Mouse (Mus musculus) NIH3T3 (cell line): ENCODE data around the gene Rassf5.

Source experiments
- DNase-seq: peaks from one replicate; pipeline ENCODE4 v3.0.0-alpha.2; 2012; ENCODE audit warnings: low read depth

Gene Rassf5

GRCm38 (mm10) chr1:131245089-131245856 is at the start of gene Rassf5:
Gene Rassf5 (minus strand): TSS chr1:131245258.
- peak; percentile 80 for DNase-seq

DNA sequence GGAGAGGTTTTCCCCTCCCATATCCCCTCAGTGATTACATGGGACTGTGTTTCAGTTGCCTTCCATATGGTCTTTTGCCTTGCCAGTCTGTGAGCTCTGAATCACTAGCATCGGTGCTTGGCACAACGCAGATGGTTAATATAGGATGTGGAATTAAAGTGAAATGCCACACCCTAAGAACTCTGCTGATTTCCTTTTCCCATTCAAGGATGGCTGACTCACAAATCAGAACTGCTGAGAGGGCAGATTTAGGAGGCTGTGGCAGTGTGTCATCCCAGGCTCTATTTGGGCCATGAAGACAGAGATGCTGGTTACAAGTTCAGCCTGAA is 48.8 kb upstream of the Rassf5 start:
- peak; percentile 68 for DNase-seq

DNA sequence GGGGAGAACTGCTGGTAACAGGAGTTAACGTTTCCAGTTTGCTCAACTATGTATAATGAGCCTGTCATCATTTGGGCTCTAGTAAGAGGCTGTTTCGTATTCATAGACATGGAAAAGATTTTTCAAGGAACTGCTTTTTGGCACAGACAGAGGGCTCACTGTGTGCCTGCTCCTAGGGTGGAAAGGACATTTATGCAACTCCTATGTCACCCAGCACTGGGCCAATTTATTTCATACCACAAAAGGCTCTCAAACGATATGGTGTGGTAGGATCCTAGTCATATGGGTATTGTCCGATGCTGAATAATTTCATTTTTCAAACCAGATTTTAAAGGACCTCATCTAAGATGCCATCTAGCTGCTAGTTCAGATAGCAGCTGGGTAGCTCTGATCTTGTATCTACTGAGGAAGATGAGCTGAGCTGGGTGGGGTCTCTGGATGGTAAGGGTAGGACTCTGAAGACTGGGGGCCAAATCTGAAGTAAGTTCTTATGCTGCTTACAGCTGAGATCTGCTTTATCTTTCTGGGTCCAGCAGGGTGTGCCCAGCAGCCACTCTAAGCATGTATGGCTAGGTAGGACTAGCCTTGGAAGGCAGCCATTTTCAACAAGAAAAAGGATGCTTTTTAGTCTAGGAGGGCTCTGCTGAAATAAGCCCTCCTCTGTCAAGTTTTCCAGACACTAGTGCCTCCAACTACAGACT is 48.3 kb upstream of the Rassf5 start:
- DNase-seq: peak; percentile 56

DNA sequence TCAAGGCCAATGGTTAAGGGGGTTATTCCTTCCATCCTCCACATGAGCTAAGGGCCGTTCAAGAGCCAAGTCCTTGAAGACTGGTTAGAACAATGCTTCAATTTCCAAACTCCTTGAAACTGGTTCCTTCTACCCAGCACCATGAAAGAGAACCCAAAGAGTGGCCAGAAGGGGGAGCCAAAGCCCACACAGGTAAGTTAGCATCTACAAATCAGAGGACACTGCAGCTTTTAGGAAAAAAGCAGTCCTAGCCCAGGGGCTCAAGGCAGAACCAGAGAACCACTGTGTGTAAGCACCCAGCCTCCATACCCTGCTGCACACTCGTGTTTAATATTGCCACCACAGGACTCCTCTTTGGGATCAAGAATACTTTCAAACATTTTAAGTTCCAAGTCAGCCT is 45.6 kb upstream of the Rassf5 start:
- peak; percentile 84 for DNase-seq

- DNase-seq: no peak
These were observed 43.9 kb upstream of the Rassf5 start for GRCm38 (mm10) chr1:131288938-131289337.

GRCm38 (mm10) chr1:131287267-131287666 is 42.2 kb upstream of the Rassf5 start:
- no peak for DNase-seq

DNA sequence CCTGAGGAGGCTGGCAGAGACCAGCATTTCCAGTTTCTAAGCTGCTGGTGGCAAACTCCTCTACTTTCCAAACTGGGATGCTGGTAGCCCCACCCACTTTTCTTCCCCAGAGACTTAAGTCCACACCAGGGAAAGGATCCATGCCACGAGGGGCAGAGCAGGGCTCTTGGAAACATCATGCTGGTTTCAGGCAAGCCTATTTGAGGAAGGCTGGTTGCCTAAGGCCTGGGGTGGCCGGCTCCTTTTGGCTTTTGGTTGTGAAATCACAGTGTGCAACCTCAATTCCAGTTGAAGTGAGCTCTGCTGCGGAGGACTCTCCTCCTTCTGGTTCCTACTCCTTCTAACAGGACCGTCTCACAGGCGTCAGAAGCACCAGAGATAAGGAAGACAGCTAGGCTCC is 41.7 kb upstream of the Rassf5 start:
- peak; percentile 61 for DNase-seq

DNA sequence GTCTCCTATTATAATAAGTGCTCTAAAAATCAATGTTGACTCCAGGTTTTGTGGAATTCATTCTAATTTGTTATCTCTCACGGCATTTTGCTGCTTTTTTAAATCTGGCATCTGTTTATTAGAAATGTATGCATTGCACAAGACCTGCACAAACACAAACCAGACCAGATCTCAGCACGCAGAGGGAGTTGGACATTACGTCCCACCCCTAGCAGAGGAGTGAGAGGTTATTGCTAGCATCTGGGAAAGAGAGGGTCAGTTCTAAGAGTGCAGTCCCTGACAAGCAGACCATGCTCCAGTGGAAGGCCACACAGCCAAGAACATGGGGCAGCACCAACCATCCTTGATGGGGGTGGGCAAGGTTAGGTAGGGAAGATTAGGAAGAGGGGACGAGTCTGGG is 39.6 kb upstream of the Rassf5 start:
- no peak for DNase-seq

GRCm38 (mm10) chr1:131284167-131284566 is 39.1 kb upstream of the Rassf5 start:
- no peak for DNase-seq

- no peak for DNase-seq
These were observed 36.7 kb upstream of the Rassf5 start for GRCm38 (mm10) chr1:131281731-131282130.

GRCm38 (mm10) chr1:131280280-131280679 is 35.2 kb upstream of the Rassf5 start:
- DNase-seq: no peak

DNA sequence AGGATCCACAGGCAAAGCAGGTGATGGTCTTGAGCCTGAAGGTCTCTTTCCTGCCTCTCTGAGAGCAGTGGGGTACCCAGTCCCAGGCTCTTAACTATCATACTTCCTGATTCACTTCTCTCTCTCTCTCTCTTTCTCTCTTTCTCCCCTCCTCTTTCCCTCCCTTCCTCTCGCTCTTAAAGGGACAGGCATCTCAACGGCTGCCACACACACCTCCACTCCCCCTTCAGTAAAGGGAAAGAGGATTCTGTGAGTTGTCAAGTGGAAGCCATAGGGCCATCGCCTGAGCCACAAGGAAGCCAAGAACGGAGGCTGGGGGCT is 34.4 kb upstream of the Rassf5 start, which contains the start of gene Ikbke:
Gene Ikbke, minus strand, starts transcription at position 151 of the 321 bp plus-strand sequence.
- DNase-seq: peak; percentile 61

- DNase-seq: peak; percentile 45
These were observed 33.8 kb upstream of the Rassf5 start for GRCm38 (mm10) chr1:131278606-131279455.

DNA sequence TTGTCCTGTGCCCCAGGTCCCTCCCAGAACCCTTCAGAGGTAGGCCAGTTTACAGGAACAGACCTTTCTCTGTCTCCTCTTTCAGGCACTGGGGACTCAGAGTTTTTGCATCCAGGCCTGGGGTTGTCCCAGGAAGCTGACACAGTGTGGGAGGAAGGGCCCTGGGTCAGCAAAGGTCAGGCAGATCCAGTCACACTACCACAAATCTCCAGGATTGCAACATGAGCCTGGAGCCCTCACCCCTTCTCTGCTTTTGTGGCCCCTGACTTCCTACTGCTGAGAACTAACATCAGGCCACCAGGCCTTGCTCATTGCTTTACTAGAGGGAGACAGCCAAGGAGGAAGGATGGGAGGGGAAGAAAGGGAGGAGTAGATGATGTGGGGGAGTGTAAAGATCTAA is 31.8 kb upstream of the Rassf5 start:
- no peak for DNase-seq

DNA sequence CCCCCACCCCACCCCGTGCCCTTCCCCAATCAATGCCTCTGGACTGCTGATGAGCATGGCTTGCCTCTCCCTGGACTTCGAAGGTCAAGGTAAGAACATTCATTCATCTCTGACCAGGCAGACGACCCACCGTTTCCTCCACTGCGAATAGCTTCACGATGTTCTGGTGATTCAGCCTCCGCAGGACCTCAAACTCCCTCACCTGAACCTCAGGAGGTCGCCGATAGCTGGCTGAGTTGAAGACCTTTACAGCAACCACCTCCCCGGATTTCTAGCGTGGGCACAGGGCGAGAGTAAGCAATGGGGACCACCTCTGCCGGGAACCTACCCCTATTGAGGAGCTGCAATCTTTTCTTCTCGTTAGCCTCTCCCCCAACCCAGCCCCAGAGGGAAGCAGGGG is 30.5 kb upstream of the Rassf5 start:
- no peak for DNase-seq

- no peak for DNase-seq
These were observed 29.9 kb upstream of the Rassf5 start for GRCm38 (mm10) chr1:131274725-131275539.

DNA sequence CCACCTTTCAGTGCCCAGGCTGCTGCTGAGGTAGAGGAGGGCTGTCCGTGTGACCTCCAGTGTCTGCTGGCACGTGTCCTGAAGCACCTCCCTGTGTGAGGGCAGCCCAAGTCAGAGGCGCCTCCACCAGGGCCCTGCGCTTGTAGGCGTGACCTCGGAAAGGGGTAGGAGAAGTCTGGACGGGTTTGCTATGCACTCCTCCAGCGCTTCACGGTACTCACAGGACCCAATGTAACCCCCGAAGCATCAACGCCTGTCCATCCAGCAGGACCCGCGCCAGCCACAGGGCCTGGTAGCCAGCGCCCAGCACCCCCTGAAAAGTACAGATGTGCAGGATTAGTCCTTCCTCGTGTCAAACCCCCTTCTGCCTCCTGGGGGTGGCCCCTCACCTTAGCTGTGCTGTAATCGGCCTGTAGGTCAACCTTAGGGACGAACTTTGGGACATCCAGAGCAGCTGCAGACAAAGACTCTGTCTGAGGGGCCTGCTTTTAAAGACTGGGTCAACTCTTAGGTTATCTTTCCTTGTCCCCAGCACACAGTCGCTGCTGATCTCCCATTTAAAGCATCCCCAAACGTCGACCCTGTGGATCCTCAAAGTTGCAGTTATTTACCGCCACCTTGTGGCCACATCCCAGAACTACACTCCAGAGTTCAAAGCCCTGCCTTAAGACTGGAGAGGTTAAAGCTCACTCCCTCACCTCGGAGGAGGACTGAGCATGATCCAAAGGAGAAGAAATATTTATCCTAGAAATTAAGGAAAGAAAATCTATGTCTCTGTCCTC is 24.9 kb upstream of the Rassf5 start:
- peak; percentile 87 for DNase-seq

DNA sequence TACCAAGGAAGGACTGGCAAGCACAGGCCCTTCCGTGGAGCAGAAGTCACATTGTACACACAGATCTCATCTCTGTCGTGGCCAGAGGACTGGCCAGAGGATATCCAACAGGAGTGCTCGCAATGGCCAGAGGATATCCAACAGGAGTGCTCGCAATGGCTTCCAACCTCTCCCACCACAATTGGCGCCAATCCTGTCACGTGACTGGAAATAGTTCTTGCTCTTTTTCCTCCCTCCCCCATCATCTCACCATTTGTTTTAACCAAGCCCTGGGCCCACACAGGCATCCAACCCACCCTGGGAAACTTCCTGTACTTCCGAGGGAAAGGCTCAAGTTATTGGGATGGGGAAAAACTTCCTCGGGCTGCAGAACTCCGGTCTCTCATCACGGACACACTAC is 23.7 kb upstream of the Rassf5 start:
- DNase-seq: no peak

GRCm38 (mm10) chr1:131263905-131264304 is 18.8 kb upstream of the Rassf5 start:
- no peak for DNase-seq

DNA sequence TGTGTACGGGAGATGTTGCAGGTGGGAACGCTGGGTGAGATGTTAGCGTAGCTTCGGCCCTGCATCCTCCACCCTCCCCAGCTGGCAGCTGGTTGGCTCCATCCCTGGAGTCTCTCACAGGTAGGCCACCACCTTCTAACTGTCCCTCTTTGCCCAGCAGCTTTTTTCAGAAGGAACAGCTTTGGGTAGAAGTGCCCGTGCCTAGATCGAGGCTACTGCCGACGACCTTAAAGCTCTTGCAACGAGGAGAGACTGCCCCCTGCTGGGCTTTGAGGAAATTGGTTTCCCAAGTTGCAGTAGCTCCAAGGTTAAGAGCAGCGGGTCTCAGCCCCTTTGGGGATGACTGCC is 15.2 kb upstream of the Rassf5 start:
- DNase-seq: peak; percentile 88

GRCm38 (mm10) chr1:131259632-131260308 is 14.7 kb upstream of the Rassf5 start:
- DNase-seq: no peak
